Mouse (Mus musculus): ENCODE measurements around the gene Ablim1.

DNA sequence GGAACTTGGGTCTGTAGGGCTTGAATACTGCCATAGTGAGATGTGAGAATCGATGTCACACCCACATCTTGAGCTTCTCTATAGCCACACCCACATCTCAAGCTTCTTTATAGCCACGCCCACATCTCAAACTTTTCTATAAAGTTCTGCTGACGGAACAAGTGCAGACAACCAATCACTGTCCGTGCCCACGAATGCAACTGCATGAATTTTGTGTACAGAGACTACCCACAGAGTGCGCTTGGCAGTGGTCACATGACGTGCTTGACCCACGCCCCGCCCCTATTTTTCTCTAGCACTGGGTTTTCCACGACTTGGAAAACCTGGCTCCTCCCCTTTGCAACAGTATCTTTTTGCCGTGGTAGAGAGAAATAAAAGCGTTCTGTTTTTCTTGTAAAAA, 71.5 kb downstream of the Ablim1 start:
- no peak for TF ChIP-seq CTCF (IDR thresholded peaks at IDR 0.05; ENCODE audit: control insufficient read depth, insufficient read depth, insufficient read length)
- TF ChIP-seq CEBPB (IDR thresholded peaks at IDR 0.05; ENCODE audit: low read depth): no peak
- TF ChIP-seq USF1 (IDR thresholded peaks at IDR 0.05; ENCODE audit: low read depth): peak; percentile 74

Measured in C2C12 (cell line).